Mouse (Mus musculus) cerebellum, adult 2 months (tissue): Measurements from ENCODE around the gene Smtn.

Experiments
- CTCF ChIP-seq: fragments of 200-500 bp; IDR thresholded peaks from 2 replicates; pipeline ENCODE4 v1.5.1; 2011; ENCODE audit warnings: low read depth, mild to moderate bottlenecking, control low read depth, low read length, moderate library complexity, borderline replicate concordance; ENCODE audit not compliant: insufficient read depth
- POLR2A ChIP-seq: fragments of 200-500 bp; IDR thresholded peaks from 2 replicates; pipeline ENCODE4 v1.6.1; 2011; ENCODE audit warnings: low read length, control low read depth, borderline replicate concordance; ENCODE audit not compliant: insufficient read depth

DNA sequence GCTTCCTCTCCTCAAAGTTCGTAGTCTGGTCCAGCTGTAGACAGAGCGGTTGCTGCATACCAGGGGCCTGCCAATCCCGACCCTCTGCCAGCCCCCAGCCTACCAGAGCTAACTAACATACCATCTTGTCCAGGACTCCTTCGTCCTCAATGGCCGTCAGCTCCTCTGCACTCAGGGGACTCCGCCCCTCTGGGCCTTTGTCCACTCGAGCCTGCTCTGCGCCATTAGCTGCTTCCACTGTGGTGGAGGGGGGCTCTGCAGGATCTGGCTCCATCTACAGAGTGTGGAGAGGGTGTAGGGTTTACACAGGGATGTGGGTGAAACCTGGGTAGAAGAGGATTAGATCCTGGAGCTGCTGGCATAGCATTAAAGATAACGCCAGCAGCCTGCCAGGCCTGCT is 14.2 kb downstream of the Smtn start:
- TF ChIP-seq POLR2A (no peak), CTCF (no peak)
